Mouse (Mus musculus): Measurements from ENCODE around the gene Dock9. TPM values are rescaled to one million over a fixed set of nuclear protein-coding genes. Genes with fewer than 3 reads are reported as not detected.

Dock9 gene
- polyA plus RNA-seq, 1 experiment from 2014 or later = 14.5 TPM

- WGBS = 88% methylated on average over 9 of the region's 9 CpGs
- no peaks in the 10 kb centered on the region for H3K4me1 ChIP-seq
- no peaks in the 10 kb centered on the region for H3K9me3 ChIP-seq
- no peak overlapping the region for H3K4me2 ChIP-seq
- H3K36me3 ChIP-seq (replicated peaks) = no peaks in the 10 kb centered on the region
- ATAC-seq (replicated peaks) = no peak
- H3K27me3 ChIP-seq (replicated peaks) = no peaks in the 10 kb centered on the region
- H3K4me3 ChIP-seq = no peak overlapping the region
- no peak overlapping the region for H3K27ac ChIP-seq
- H3K9ac ChIP-seq = no peak overlapping the region
These were observed 48.0 kb downstream of the Dock9 start for GRCm38 (mm10) chr14:121749606-121750005.

DNA sequence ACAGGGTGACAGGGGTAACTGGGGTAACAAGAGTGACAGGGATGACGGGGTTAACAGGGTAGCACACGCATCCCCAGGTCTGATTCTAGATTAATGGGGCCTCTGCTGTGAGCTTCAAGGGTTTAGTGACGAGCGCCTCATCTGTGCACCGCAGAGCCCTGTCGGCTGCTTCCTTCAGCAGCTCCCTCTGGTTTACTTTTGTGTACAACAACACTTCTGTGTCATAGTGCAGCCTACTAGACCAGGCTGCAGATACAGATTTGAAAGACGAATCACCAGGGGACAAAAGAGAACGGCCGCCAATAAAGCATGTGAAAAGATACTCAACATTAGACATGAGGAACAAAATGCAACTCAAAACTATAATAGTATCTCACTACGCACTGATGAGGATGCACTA is 48.6 kb downstream of the Dock9 start:
- H3K9me3 ChIP-seq = no peaks in the 10 kb centered on the region
- no peak overlapping the region for H3K4me3 ChIP-seq
- 71% methylated on average over 10 of the region's 10 CpGs for WGBS
- no peaks in the 10 kb centered on the region for H3K4me1 ChIP-seq
- H3K9ac ChIP-seq = no peak overlapping the region
- no peak overlapping the region for H3K27ac ChIP-seq
- no peaks in the 10 kb centered on the region for H3K36me3 ChIP-seq (replicated peaks)
- ATAC-seq (replicated peaks) = no peak
- no peak overlapping the region for H3K4me2 ChIP-seq
- H3K27me3 ChIP-seq (replicated peaks) = no peaks in the 10 kb centered on the region

- no peak for ATAC-seq (replicated peaks)
- Histone ChIP-seq H3K36me3 (replicated peaks) (no peaks in the 10 kb centered on the region), H3K9me3 (no peaks in the 10 kb centered on the region), H3K4me3 (no peak overlapping the region), H3K4me2 (no peak overlapping the region), H3K4me1 (no peaks in the 10 kb centered on the region), H3K27me3 (replicated peaks) (no peaks in the 10 kb centered on the region), H3K27ac (no peak overlapping the region), H3K9ac (no peak overlapping the region)
- WGBS = 67% methylated on average over 7 of the region's 7 CpGs
These were observed 50.3 kb downstream of the Dock9 start for GRCm38 (mm10) chr14:121747360-121747759.

DNA sequence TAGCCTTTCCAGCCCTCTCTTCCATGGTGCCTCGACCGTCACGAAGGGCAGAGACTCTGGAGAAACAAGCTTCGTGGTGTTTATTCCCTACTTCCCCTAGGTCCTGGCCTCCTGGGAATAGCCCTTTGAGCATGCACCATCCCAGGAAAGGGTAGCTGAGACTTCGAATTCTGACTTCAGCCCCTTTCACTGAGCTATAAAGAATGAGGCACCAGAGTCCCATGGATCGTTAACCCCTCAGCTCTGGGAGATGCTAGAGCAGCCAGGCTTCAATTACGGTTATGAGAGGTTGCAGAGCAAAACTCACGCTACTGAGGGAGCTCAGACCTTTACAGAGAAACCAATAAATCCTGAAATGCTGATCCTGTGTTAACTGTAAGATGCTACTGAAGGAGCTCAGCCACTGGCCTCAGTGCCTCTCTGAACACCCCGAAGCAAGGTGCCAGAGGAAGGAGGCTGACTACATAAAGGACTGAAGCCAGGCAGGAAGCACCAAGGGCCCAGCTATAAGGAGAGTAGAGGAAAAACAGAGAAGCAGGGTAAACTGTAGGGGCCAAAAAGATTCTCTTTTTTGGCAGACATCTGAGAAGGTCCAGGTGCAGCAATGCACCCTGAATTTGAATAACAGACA is 53.7 kb downstream of the Dock9 start:
- no peak overlapping the region for H3K9ac ChIP-seq
- no peak overlapping the region for H3K4me3 ChIP-seq
- no peak overlapping the region for H3K4me2 ChIP-seq
- H3K9me3 ChIP-seq = no peaks in the 10 kb centered on the region
- no peak overlapping the region for H3K27ac ChIP-seq
- no peaks in the 10 kb centered on the region for H3K27me3 ChIP-seq (replicated peaks)
- no peak for ATAC-seq (replicated peaks)
- H3K36me3 ChIP-seq (replicated peaks) = no peaks in the 10 kb centered on the region
- WGBS = 74% methylated on average over 9 of the region's 9 CpGs
- H3K4me1 ChIP-seq = peaks cover 8% of the 10 kb centered on the region

- 47% methylated on average over 24 of the region's 24 CpGs for WGBS
- peak overlapping the region; percentile 33 for H3K4me3 ChIP-seq
- ATAC-seq (replicated peaks) = peak; percentile 72
- peak overlapping the region; percentile 81 for H3K27ac ChIP-seq
- peak overlapping the region; percentile 41 for H3K9ac ChIP-seq
- H3K27me3 ChIP-seq (replicated peaks) = no peaks in the 10 kb centered on the region
- H3K9me3 ChIP-seq = no peaks in the 10 kb centered on the region
- H3K4me1 ChIP-seq = peaks cover 27% of the 10 kb centered on the region
- no peaks in the 10 kb centered on the region for H3K36me3 ChIP-seq (replicated peaks)
- H3K4me2 ChIP-seq = peak overlapping the region; percentile 44
These were observed 58.9 kb downstream of the Dock9 start for GRCm38 (mm10) chr14:121738431-121739403.

- peak overlapping the region; percentile 44 for H3K4me2 ChIP-seq
- H3K4me3 ChIP-seq = peak overlapping the region; percentile 33
- H3K9ac ChIP-seq = peak overlapping the region; percentile 15; the same call in 1 of the 2 replicates
- no peak overlapping the region for H3K27ac ChIP-seq
- 0 out of 2 replicates have a peak, but pooled peaks have one; percentile 21 for ATAC-seq (replicated peaks)
- WGBS = 85% methylated on average over 8 of the region's 8 CpGs
- no peaks in the 10 kb centered on the region for H3K9me3 ChIP-seq
- H3K36me3 ChIP-seq (replicated peaks) = no peaks in the 10 kb centered on the region
- peaks cover 27% of the 10 kb centered on the region for H3K4me1 ChIP-seq
- no peaks in the 10 kb centered on the region for H3K27me3 ChIP-seq (replicated peaks)
These were observed 60.4 kb downstream of the Dock9 start for GRCm38 (mm10) chr14:121737277-121737676.

- Histone ChIP-seq H3K9ac (no peak overlapping the region), H3K27ac (no peak overlapping the region), H3K9me3 (no peaks in the 10 kb centered on the region), H3K27me3 (replicated peaks) (no peaks in the 10 kb centered on the region), H3K4me1 (peaks cover 27% of the 10 kb centered on the region), H3K4me2 (peak overlapping the region; percentile 1; the same call in 1 of the 2 replicates), H3K36me3 (replicated peaks) (no peaks in the 10 kb centered on the region), H3K4me3 (no peak overlapping the region)
- ATAC-seq (replicated peaks) = no peak
- 68% methylated on average over 7 of the region's 7 CpGs for WGBS
These were observed 62.0 kb downstream of the Dock9 start for GRCm38 (mm10) chr14:121735678-121736077.

GRCm38 (mm10) chr14:121734217-121734616 is 63.4 kb downstream of the Dock9 start:
- Histone ChIP-seq H3K27ac (no peak overlapping the region), H3K4me1 (peaks cover 22% of the 10 kb centered on the region), H3K27me3 (replicated peaks) (no peaks in the 10 kb centered on the region), H3K9ac (no peak overlapping the region), H3K9me3 (no peaks in the 10 kb centered on the region), H3K4me3 (no peak overlapping the region), H3K36me3 (replicated peaks) (no peaks in the 10 kb centered on the region), H3K4me2 (no peak overlapping the region)
- ATAC-seq (replicated peaks) = no peak
- WGBS = 89% methylated on average over 7 of the region's 7 CpGs

DNA sequence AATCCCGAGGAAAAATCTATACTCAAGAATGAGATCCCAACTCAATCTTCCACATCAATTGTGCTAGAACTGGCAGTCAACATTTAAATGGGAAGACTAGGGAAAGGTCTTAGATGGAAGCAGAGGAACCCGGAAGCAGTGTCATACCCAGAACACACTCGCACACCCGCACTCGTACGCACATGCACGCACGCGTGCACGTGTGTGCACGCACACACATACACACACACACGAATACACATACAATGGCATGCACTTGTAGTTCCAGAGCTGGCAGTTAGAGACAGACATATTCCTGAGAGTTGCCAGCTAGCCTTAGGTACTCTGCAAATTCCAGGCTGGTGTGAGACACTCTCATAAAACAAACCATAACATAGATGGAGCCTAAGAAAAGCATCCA is 63.9 kb downstream of the Dock9 start:
- Histone ChIP-seq H3K36me3 (replicated peaks) (no peaks in the 10 kb centered on the region), H3K9me3 (no peaks in the 10 kb centered on the region), H3K4me1 (peaks cover 17% of the 10 kb centered on the region), H3K4me3 (no peak overlapping the region), H3K4me2 (no peak overlapping the region), H3K27ac (no peak overlapping the region), H3K9ac (no peak overlapping the region), H3K27me3 (replicated peaks) (no peaks in the 10 kb centered on the region)
- no peak for ATAC-seq (replicated peaks)
- 94% methylated on average over 12 of the region's 12 CpGs for WGBS

- H3K4me2 ChIP-seq = no peak overlapping the region
- ATAC-seq (replicated peaks) = no peak
- no peak overlapping the region for H3K27ac ChIP-seq
- H3K9ac ChIP-seq = no peak overlapping the region
- 20% methylated on average over 8 of the region's 8 CpGs for WGBS
- H3K9me3 ChIP-seq = no peaks in the 10 kb centered on the region
- peaks cover 12% of the 10 kb centered on the region; the same call in 1 of the 2 replicates for H3K4me1 ChIP-seq
- H3K36me3 ChIP-seq (replicated peaks) = no peaks in the 10 kb centered on the region
- H3K4me3 ChIP-seq = no peak overlapping the region
- no peaks in the 10 kb centered on the region for H3K27me3 ChIP-seq (replicated peaks)
These were observed 65.4 kb downstream of the Dock9 start for GRCm38 (mm10) chr14:121732196-121732595.

- H3K4me2 ChIP-seq = no peak overlapping the region
- H3K4me3 ChIP-seq = no peak overlapping the region
- peaks cover 12% of the 10 kb centered on the region; the same call in 1 of the 2 replicates for H3K4me1 ChIP-seq
- H3K27me3 ChIP-seq (replicated peaks) = no peaks in the 10 kb centered on the region
- no peaks in the 10 kb centered on the region for H3K36me3 ChIP-seq (replicated peaks)
- no peak overlapping the region for H3K9ac ChIP-seq
- H3K27ac ChIP-seq = no peak overlapping the region
- WGBS = 27% methylated on average over 6 of the region's 6 CpGs
- H3K9me3 ChIP-seq = no peaks in the 10 kb centered on the region
- peak; percentile 46; the same call in 1 of the 2 replicates for ATAC-seq (replicated peaks)
These were observed 65.9 kb downstream of the Dock9 start for GRCm38 (mm10) chr14:121731688-121732168.

- Histone ChIP-seq H3K9ac (no peak overlapping the region), H3K27ac (no peak overlapping the region), H3K36me3 (replicated peaks) (no peaks in the 10 kb centered on the region), H3K4me3 (no peak overlapping the region), H3K4me1 (peaks cover 7% of the 10 kb centered on the region; the same call in 1 of the 2 replicates), H3K9me3 (no peaks in the 10 kb centered on the region), H3K4me2 (no peak overlapping the region), H3K27me3 (replicated peaks) (no peaks in the 10 kb centered on the region)
- no peak for ATAC-seq (replicated peaks)
- 91% methylated on average over 3 of the region's 3 CpGs for WGBS
These were observed 66.7 kb downstream of the Dock9 start for GRCm38 (mm10) chr14:121730966-121731365.

Data from midbrain, embryonic 15.5 days (tissue).